Mouse (Mus musculus): Measurements from ENCODE around the gene Senp3. TPM values are rescaled to one million over a fixed set of nuclear protein-coding genes. Genes with fewer than 3 reads are reported as not detected.

Senp3 gene
- polyA plus RNA-seq, 1 experiment from 2014 or later, result 81.8 TPM

DNA sequence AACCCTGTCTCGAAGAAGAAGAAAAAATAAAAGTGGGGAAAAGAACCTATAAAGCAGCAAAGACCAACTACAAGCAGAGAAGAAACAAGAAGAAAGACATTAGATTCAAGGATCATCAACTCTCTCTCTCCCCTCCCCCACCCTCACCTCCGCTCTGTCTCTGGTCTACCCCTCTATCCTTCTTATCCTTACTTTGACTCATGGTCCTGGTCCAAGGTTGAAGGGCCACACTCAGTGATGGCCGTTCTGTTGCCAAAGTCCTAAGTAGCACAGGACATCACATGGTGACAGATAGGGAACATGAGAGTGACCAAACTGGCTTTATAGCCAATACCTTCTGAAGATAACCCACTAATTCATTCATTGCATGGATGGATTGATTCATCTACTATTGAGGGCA lies 15.5 kb upstream of the Senp3 start:
- DNase-seq (ENCODE audit: low spot score) (no peak), ATAC-seq (no peak)
- H3K4me2 ChIP-seq (ENCODE audit: low read length), result no peak overlapping the region
- WGBS, result 87% methylated on average over 3 of the region's 3 CpGs
- no peak overlapping the region for H3K27ac ChIP-seq (ENCODE audit: low read depth, low read length)
- no peak overlapping the region for H3K9ac ChIP-seq (ENCODE audit: low read length)
- no peaks in the 10 kb centered on the region for H3K27me3 ChIP-seq (replicated peaks; ENCODE audit: control insufficient read depth, insufficient read depth, low read length)
- H3K36me3 ChIP-seq (ENCODE audit: control insufficient read depth, insufficient read depth, low read length), result no peaks in the 10 kb centered on the region
- peaks cover 10% of the 10 kb centered on the region; the same call in 1 of the 2 replicates for H3K4me1 ChIP-seq (ENCODE audit: control insufficient read depth, insufficient read depth, low read length)
- H3K4me3 ChIP-seq (ENCODE audit: low read depth, low read length), result no peak overlapping the region
- no peaks in the 10 kb centered on the region for H3K9me3 ChIP-seq (replicated peaks; ENCODE audit: control insufficient read depth, low read length)

DNA sequence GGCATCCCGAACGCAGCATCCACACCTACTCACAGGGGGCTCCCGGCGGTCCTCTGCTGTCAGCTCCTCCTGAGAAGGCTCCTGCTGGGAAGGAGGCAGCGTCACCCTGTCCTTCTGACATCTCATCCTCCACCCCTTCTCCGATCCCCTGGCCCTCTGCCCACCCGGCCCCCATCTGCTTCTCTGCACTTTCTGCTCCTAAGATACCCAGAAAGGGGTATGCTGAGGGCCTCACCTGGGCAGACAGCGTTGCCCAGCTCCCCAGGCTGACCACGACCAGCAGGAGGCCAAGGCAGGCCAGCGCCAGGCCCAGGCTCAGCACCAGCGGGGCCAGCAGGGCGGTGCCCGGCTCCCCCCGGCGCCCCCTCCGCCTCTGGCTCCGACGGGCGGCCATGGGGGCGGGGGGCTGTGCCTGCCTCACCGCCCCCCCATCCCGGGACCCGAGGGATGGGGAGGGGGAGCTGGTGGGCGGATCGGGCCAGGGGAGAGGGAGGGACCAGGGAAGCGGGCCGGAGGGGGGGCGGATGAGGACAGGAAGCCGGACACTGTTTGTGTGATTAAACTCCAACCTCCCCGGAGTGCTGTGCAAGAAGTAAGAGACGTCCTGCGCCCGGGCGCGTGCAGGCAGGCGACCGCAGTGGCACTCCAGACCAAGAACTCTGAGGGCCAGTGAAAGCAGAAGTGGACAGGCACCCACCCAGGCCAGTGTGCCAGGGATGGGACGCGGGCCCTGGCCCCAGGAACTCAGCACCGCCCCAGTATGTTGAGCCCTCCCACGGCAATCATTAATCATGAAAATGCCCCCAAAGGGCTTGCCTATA lies 13.7 kb upstream of the Senp3 start, which contains the start of the genes Tnfsf12 and Tnfsfm13:
Gene Tnfsf12, minus strand, starts transcription at position 489 of the 821 bp plus-strand sequence.
Gene Tnfsfm13, minus strand, starts transcription at position 738 of the 821 bp plus-strand sequence.
- ATAC-seq, result peak; percentile 32; the same call in 1 of the 2 replicates
- no peaks in the 10 kb centered on the region for H3K36me3 ChIP-seq (ENCODE audit: control insufficient read depth, insufficient read depth, low read length)
- whole genome bisulfite sequencing, result 1% methylated on average over 40 of the region's 41 CpGs
- peaks cover 10% of the 10 kb centered on the region; the same call in 1 of the 2 replicates for H3K4me1 ChIP-seq (ENCODE audit: control insufficient read depth, insufficient read depth, low read length)
- DNase-seq (ENCODE audit: low spot score), result no peak
- H3K27ac ChIP-seq (ENCODE audit: low read depth, low read length), result no peak within 1 kb of the TSS; the same call in 1 of the 2 replicates
- H3K4me3 ChIP-seq (ENCODE audit: low read depth, low read length), result peak within 1 kb of the TSS; percentile 40
- H3K27me3 ChIP-seq (replicated peaks; ENCODE audit: control insufficient read depth, insufficient read depth, low read length), result no peaks in the 10 kb centered on the region
- H3K9ac ChIP-seq (ENCODE audit: low read length), result peak within 1 kb of the TSS; percentile 76
- H3K4me2 ChIP-seq (ENCODE audit: low read length), result peak within 1 kb of the TSS; percentile 90
- H3K9me3 ChIP-seq (replicated peaks; ENCODE audit: control insufficient read depth, low read length), result no peaks in the 10 kb centered on the region

DNA sequence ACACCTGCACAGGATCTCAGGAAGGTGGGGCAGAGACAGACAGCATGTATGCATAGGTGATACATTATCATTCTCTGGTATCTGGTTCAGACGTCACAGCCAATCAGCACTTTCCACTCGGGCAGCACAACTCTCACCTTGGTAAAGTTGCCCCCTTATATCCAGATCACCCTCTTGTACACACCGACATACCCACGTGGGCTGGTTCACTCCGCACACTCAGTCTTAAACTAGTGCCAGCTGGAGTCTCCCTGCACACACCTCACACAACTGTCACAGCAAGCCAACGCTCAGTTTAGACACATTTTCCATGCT lies 13.1 kb upstream of the Senp3 start:
- H3K4me3 ChIP-seq (ENCODE audit: low read depth, low read length), result peak overlapping the region; percentile 40
- H3K9me3 ChIP-seq (replicated peaks; ENCODE audit: control insufficient read depth, low read length), result no peaks in the 10 kb centered on the region
- H3K4me2 ChIP-seq (ENCODE audit: low read length), result peak overlapping the region; percentile 90
- H3K9ac ChIP-seq (ENCODE audit: low read length), result peak overlapping the region; percentile 76; the same call in 1 of the 2 replicates
- no peak overlapping the region; the same call in 1 of the 2 replicates for H3K27ac ChIP-seq (ENCODE audit: low read depth, low read length)
- WGBS, result 28% methylated on average over 6 of the region's 6 CpGs
- no peaks in the 10 kb centered on the region for H3K27me3 ChIP-seq (replicated peaks; ENCODE audit: control insufficient read depth, insufficient read depth, low read length)
- no peak for ATAC-seq
- H3K4me1 ChIP-seq (ENCODE audit: control insufficient read depth, insufficient read depth, low read length), result peaks cover 10% of the 10 kb centered on the region; the same call in 1 of the 2 replicates
- DNase-seq (ENCODE audit: low spot score), result peak; percentile 34
- H3K36me3 ChIP-seq (ENCODE audit: control insufficient read depth, insufficient read depth, low read length), result no peaks in the 10 kb centered on the region

DNA sequence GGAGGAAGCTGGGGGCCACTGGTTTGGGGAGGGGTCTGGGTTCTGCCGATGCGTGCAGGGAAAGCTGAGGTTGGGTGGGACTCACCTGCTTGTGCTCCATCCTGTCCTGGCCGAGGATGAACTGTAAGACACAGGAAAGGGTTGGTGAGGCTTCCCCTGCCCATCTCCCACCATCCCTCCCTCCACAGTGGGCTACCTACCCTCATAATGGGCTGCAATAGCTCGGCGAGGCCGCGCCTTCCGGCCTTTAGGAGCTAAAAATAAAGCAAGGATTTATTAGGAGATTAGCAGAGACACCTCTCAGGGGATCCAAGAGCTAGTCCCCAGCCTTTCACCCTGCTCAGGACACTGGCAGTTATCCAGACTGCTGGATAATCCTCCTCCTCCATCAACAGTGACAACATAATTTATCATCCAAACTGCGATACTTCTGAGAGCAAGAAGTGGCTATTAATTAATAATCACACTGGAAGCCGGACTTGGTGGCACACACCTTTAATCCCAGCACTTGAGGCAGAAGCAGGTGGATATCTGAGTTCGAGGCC lies 11.6 kb upstream of the Senp3 start:
- H3K9me3 ChIP-seq (replicated peaks; ENCODE audit: control insufficient read depth, low read length), result no peaks in the 10 kb centered on the region
- no peak overlapping the region for H3K4me2 ChIP-seq (ENCODE audit: low read length)
- no peak for ATAC-seq
- H3K36me3 ChIP-seq (ENCODE audit: control insufficient read depth, insufficient read depth, low read length), result no peaks in the 10 kb centered on the region
- peaks cover 10% of the 10 kb centered on the region; the same call in 1 of the 2 replicates for H3K4me1 ChIP-seq (ENCODE audit: control insufficient read depth, insufficient read depth, low read length)
- no peak overlapping the region for H3K27ac ChIP-seq (ENCODE audit: low read depth, low read length)
- no peak overlapping the region for H3K9ac ChIP-seq (ENCODE audit: low read length)
- WGBS, result 52% methylated on average over 11 of the region's 11 CpGs
- H3K4me3 ChIP-seq (ENCODE audit: low read depth, low read length), result no peak overlapping the region
- no peak for DNase-seq (ENCODE audit: low spot score)
- no peaks in the 10 kb centered on the region for H3K27me3 ChIP-seq (replicated peaks; ENCODE audit: control insufficient read depth, insufficient read depth, low read length)

DNA sequence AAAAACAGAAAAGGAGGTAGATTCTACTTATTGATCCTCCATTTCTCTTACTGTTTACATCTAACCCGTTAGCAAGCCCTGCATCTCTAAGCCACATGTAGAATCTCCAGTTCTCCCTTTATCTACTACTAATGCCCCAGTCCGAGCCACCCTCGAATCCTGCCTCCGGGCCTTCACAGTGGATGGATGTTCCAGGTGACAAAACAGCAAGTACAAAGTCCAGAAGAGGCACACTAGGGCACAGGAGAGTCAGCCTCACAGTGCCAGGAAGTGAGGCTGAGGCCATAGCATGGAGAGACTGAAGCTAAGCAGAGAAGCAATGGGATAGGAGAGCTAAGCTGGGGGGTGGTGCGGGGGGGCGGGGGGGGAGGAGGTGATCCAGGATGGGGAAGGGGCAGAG lies 11.0 kb upstream of the Senp3 start:
- Histone ChIP-seq H3K4me3 (ENCODE audit: low read depth, low read length) (no peak overlapping the region), H3K4me1 (ENCODE audit: control insufficient read depth, insufficient read depth, low read length) (peaks cover 10% of the 10 kb centered on the region; the same call in 1 of the 2 replicates), H3K9me3 (replicated peaks; ENCODE audit: control insufficient read depth, low read length) (no peaks in the 10 kb centered on the region), H3K9ac (ENCODE audit: low read length) (no peak overlapping the region), H3K36me3 (ENCODE audit: control insufficient read depth, insufficient read depth, low read length) (no peaks in the 10 kb centered on the region), H3K4me2 (ENCODE audit: low read length) (no peak overlapping the region), H3K27me3 (replicated peaks; ENCODE audit: control insufficient read depth, insufficient read depth, low read length) (no peaks in the 10 kb centered on the region), H3K27ac (ENCODE audit: low read depth, low read length) (no peak overlapping the region)
- whole genome bisulfite sequencing, result 88% methylated on average over 6 of the region's 6 CpGs
- DNase-seq (ENCODE audit: low spot score) (no peak), ATAC-seq (no peak)

DNA sequence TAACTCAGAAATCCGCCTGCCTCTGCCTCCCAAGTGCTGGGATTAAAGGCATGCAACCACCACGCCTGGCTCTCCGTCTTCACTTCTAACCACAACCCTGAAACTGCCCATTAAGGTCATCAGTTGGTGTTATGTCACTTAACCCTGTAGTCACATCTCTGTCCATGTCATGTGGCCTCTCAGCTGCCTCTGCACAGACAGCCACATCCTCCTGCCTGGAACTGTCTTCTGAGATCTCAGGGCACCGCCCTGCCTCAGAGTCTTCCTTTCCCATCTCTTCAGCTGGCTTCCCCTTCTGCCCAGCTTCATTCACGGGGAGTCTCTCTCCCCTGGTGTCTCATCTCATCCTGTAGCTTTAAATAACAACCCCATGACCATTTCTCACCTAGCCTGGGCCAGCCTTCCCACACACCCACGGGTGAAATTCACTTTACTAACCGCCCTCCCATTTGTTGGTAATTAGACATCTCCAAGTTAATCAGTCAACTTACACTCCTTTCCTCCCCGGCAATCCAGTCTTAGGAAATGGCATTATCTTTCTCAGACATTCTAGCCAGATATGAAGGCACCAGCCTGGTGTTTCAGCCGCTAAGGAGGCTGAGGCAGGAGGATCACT lies 10.4 kb upstream of the Senp3 start:
- DNase-seq (ENCODE audit: low spot score), result no peak
- WGBS, result 83% methylated on average over 9 of the region's 9 CpGs
- peaks cover 10% of the 10 kb centered on the region; the same call in 1 of the 2 replicates for H3K4me1 ChIP-seq (ENCODE audit: control insufficient read depth, insufficient read depth, low read length)
- no peaks in the 10 kb centered on the region for H3K36me3 ChIP-seq (ENCODE audit: control insufficient read depth, insufficient read depth, low read length)
- no peak for ATAC-seq
- no peak overlapping the region for H3K4me3 ChIP-seq (ENCODE audit: low read depth, low read length)
- no peaks in the 10 kb centered on the region for H3K27me3 ChIP-seq (replicated peaks; ENCODE audit: control insufficient read depth, insufficient read depth, low read length)
- H3K27ac ChIP-seq (ENCODE audit: low read depth, low read length), result no peak overlapping the region
- H3K9me3 ChIP-seq (replicated peaks; ENCODE audit: control insufficient read depth, low read length), result no peaks in the 10 kb centered on the region
- no peak overlapping the region for H3K4me2 ChIP-seq (ENCODE audit: low read length)
- no peak overlapping the region for H3K9ac ChIP-seq (ENCODE audit: low read length)

DNA sequence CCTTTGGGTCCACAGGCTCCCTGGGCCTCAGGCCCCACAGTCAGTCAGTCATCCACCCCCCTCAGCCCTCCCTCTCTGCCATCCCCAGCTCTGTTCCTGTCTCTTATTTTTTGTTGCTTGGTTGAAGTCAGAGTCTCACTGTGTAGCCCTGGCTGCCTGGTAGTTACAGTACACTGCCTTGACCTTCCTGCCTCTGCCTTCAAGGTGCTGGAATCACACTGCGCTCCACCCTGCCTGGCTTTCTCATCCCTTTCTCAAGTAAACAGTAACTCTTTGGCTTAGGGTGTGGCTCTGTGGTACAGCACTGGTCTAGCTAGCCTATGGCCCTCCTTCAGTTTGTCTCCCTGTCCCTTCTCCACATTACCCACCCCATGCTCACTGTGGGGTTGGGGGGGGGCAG lies 8.0 kb upstream of the Senp3 start:
- Histone ChIP-seq H3K4me2 (ENCODE audit: low read length) (no peak overlapping the region), H3K4me1 (ENCODE audit: control insufficient read depth, insufficient read depth, low read length) (peaks cover 10% of the 10 kb centered on the region; the same call in 1 of the 2 replicates), H3K36me3 (ENCODE audit: control insufficient read depth, insufficient read depth, low read length) (no peaks in the 10 kb centered on the region), H3K9ac (ENCODE audit: low read length) (no peak overlapping the region), H3K4me3 (ENCODE audit: low read depth, low read length) (no peak overlapping the region), H3K9me3 (replicated peaks; ENCODE audit: control insufficient read depth, low read length) (no peaks in the 10 kb centered on the region), H3K27me3 (replicated peaks; ENCODE audit: control insufficient read depth, insufficient read depth, low read length) (no peaks in the 10 kb centered on the region), H3K27ac (ENCODE audit: low read depth, low read length) (no peak overlapping the region)
- no peak for DNase-seq (ENCODE audit: low spot score)
- WGBS, result 95% methylated on average over 1 of the region's 1 CpGs
- no peak for ATAC-seq

DNA sequence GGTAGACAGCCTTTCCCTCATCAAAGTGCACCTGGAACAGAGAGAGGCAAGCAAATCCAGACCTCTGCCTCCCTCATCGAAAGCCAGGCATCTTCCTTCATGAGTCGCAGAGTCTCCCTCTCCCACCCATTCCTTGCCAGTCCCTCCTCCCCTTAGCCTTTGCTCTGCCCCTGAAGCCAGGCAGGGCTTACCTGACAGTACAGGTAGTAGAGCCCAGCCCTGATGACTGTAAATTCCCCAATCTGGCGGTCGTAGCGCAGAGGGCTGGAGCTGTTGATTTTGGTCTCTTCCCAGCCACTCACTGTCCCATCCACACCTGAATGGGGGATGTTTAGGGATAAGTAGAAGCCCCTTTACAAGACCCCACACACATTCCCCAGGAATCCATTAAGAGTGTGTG lies 5.2 kb upstream of the Senp3 start:
- Histone ChIP-seq H3K4me2 (ENCODE audit: low read length) (no peak overlapping the region), H3K36me3 (ENCODE audit: control insufficient read depth, insufficient read depth, low read length) (no peaks in the 10 kb centered on the region), H3K27me3 (replicated peaks; ENCODE audit: control insufficient read depth, insufficient read depth, low read length) (no peaks in the 10 kb centered on the region), H3K9me3 (replicated peaks; ENCODE audit: control insufficient read depth, low read length) (no peaks in the 10 kb centered on the region), H3K4me1 (ENCODE audit: control insufficient read depth, insufficient read depth, low read length) (peaks cover 14% of the 10 kb centered on the region; the same call in 1 of the 2 replicates), H3K9ac (ENCODE audit: low read length) (no peak overlapping the region; the same call in 1 of the 2 replicates), H3K27ac (ENCODE audit: low read depth, low read length) (no peak overlapping the region), H3K4me3 (ENCODE audit: low read depth, low read length) (no peak overlapping the region)
- WGBS, result 64% methylated on average over 5 of the region's 5 CpGs
- no peak for ATAC-seq
- DNase-seq (ENCODE audit: low spot score), result no peak
